Mouse (Mus musculus): ENCODE measurements at regions not wholly inside any gene's neighbourhood (a gene's known extent, or its start where the extent isn't known, plus 50 kb on each side); places are given as distances from the start of the nearest gene placed in this dataset.

GRCm38 (mm10) chr6:108910330-108910729 is 81.9 kb downstream of the Edem1 start:
- no peak for DNase-seq

- no peak for DNase-seq
Observed at GRCm38 (mm10) chr6:108912539-108912938, 84.1 kb downstream of the Edem1 start.

DNA sequence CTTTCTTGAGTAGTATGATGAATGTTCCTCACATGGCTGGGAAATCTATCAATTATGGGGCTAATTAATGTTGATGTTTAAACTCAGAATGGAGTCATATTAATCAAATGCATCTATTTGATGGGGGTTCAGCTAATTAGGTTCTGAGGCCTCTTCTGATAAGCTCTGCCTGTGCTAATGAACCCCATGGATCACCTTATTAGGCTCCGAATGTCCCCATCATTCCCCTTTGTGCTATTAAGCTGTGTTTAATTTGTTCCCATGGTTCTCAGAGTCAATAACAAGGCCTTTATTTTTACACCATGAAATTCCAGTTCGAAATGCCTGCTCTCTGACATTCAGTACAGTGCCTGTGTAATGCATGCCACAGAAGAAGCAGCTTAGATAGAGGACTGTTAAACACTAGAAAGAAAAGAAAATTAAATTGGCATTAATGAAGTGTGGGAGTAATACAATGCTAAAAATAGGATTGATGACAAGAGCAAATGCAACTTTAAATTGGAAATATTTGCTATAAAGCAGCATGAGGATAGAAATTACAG is 91.0 kb downstream of the Edem1 start:
- DNase-seq, result no peak

DNA sequence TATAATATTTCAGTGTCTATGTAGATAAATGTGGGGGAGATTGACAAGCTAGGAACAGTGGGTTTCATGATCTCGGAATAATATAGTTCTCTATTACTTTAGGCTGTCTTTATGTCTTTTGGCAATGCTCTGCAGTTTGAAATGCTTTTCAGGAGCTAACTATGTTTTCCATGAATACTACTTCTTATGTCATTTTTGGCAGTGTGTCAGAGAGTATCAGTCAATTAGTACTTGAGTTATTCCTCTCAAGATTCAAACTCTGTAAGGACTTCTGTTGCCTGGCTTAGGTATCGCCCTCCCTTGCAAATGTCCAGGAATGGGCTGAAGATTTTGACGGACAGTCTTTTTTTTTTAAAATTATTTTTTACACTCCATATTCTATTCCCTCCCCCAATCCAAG is 92.7 kb downstream of the Edem1 start:
- DNase-seq, result no peak

GRCm38 (mm10) chr6:108922564-108922963 is 94.1 kb downstream of the Edem1 start:
- no peak for DNase-seq

DNA sequence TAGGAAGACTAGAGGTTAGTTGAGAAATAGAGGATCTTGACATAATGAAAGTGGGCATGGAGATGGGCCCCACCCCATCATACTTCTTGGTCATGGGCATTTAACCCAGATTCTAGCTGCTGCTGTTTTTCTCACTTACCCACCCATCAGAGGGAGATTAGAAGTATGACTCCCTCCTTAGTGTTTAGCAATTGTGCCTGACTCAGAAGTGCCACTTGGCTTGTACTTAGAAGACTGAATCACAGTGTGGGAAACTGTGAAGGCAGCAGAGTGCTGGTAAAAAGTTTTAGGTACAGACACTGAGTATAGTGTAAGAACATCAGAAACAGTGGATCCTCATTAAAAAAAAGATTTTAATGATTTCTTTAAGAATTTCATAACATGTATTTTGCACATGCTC is 100.5 kb downstream of the Edem1 start:
- no peak for DNase-seq

- DNase-seq, result no peak
Observed at GRCm38 (mm10) chr6:108938646-108939045, 110.2 kb downstream of the Edem1 start.

GRCm38 (mm10) chr6:108942288-108942687 is 113.8 kb downstream of the Edem1 start:
- no peak for DNase-seq

GRCm38 (mm10) chr6:108952389-108952788 is 123.9 kb downstream of the Edem1 start:
- DNase-seq, result no peak

GRCm38 (mm10) chr6:108962810-108963209 is 134.4 kb downstream of the Edem1 start:
- DNase-seq, result no peak

DNA sequence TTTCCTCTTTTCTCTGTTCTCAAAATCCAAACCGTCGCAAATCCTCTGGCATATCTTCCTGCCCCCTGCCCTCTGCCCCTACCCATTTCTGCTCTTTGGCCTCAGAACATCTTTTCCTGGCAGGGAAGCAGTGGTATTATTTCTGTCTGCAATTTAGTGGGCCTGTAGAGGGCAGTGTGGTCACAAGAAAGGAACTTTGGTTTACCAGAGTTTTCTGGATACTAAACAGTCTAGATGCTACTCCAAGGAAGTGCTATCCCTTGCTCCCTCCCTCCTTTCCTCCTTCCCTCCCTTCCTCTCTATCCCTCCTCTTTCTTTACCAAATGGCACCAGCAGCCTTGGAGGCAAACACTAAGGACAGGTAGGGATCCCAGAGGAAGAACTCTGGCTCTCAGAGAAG is 134.9 kb downstream of the Edem1 start:
- peak; percentile 42 for DNase-seq

DNA sequence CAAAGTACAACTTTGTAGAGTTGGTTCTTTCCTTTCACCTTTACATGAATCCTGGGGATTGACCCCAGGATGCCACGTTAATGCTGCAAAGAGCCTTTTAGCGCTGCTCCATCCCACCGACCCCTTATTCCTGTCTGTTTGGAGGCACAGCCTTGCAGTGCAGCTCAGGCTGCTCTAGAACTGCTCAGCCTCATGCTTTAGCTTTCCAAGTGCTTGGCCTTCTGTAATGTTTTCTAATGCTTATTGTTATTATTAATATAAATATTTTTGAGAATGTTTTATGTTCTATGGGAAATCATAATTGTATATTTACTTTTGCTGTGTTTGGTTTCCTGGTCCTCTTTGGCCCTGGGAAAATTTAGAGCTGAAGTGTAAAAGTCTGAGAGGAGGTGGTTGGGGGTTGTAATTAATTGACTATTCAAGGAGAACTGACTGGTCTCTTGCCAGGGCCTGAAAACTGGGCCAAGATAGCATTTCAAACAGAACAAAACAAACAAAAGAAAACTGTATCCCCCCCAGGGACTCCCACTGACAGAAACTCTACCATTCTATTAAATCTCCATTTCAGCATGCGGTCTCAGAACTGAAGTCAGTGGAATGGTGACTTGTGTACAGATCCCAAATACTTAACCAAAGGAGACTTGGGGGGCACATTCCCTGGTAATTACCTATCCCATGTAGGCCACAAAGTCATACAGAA is 141.2 kb downstream of the Edem1 start:
- no peak for DNase-seq

DNA sequence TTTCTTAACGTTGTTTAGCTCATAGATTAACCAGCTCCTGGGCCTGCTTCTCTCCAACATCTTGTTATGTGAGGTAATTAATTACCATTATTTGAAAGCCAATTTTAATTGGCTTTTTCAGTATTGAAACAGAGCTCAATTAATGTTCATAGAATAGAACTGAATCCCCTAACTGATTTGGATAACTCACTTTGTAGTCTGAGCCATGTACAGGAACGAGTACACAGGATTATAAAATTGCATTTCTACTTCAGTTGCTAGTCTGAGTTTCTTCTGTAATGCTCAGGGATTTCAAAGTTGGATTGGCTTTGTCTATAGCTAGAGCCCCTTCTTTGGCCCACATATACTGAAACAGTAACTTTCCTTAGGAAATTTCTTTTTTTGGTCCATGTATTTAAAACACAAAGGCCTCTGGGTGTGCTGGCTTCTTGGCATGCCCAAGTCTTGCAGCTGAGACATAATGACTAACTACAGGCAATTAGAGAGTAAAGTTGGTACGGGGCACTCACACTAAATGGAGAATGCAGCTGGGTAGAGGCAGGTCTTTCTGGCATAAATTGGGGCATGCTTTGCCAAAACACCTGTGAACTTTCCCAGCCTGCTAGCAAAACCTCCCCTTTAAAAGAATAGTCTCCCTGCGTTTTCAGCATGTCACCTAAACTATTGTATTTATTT is 143.1 kb downstream of the Edem1 start:
- DNase-seq, result no peak

DNA sequence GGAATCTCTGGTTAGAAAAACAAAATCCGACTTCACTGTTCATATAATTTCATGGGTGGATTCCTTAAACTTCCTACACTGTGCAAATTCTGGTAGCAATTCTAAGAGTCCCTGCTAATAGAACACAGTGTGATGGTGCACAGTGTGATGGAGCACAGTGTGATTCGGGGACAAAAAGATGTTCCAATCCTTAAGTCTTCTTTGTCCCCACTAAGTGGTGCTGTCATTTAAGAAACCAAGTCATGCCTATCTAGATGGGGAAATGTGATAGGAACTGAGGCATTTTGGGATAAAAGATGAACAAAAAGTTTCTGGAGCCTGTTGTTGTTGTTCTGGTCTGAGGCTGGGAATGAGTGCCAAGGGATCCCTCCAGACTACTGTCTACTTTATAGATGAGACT is 145.3 kb downstream of the Edem1 start:
- no peak for DNase-seq

DNA sequence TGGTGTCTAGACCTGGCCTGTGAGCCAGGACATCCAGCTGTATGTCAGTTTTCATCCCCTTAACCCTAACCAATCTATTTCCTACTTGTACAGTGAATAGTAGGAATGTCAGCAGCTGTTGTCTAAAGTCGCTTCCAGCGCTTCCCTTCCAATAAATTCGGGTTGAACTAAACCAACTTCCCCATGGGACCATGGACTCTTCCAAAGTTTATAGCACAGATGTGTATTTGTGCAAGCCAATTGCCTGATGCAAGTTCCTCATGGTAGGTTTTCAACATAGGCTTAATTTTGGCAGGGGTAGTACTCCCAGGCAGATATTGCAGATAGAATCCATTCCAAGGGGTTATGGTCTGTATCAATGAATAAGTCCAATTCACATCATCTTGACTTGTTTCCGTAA is 161.1 kb downstream of the Edem1 start:
- no peak for DNase-seq

GRCm38 (mm10) chr6:108993743-108994142 is 165.3 kb downstream of the Edem1 start:
- DNase-seq, result no peak

GRCm38 (mm10) chr6:109004443-109004842 is 176.0 kb downstream of the Edem1 start:
- DNase-seq, result no peak

GRCm38 (mm10) chr6:109009364-109009763 is 180.9 kb downstream of the Edem1 start:
- DNase-seq, result no peak

DNA sequence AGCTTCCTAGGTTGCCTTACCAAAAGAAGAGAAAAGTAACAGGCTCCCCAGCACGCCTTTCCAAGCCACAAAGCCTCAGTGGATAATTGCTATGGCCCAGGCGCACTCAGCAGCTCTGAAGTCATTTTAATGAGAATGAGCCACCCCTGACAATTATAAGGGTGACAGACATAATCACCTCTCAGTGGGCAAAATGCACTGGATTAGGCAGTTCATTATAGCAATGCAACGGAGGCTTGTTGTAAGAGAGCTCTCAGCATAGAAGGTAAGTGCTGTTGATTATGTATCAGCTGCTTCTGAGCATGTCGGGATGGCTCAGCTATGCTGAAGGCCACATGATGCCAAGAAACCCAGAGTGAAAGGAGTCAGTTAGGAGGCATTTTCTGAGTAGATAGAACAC is 181.4 kb downstream of the Edem1 start:
- no peak for DNase-seq

GRCm38 (mm10) chr6:109019731-109020130 is 191.3 kb downstream of the Edem1 start:
- no peak for DNase-seq

All from thymus, postnatal 4 days (tissue).